Mouse (Mus musculus): Measurements from ENCODE around the gene Slamf1. TPM values are rescaled to one million over a fixed set of nuclear protein-coding genes. Genes with fewer than 3 reads are reported as not detected.
"Not testable (repeated sequence)": the region's sequence is repeated elsewhere in the genome, so short reads cannot be mapped to it uniquely, and the experiment has no call there.

The Slamf1 gene
- total RNA-seq, 2 experiments from 2014 or later, result not detected

- DNase-seq, result not testable (repeated sequence)
Measured at GRCm38 (mm10) chr1:171811048-171811447, 44.1 kb downstream of the Slamf1 start.

DNA sequence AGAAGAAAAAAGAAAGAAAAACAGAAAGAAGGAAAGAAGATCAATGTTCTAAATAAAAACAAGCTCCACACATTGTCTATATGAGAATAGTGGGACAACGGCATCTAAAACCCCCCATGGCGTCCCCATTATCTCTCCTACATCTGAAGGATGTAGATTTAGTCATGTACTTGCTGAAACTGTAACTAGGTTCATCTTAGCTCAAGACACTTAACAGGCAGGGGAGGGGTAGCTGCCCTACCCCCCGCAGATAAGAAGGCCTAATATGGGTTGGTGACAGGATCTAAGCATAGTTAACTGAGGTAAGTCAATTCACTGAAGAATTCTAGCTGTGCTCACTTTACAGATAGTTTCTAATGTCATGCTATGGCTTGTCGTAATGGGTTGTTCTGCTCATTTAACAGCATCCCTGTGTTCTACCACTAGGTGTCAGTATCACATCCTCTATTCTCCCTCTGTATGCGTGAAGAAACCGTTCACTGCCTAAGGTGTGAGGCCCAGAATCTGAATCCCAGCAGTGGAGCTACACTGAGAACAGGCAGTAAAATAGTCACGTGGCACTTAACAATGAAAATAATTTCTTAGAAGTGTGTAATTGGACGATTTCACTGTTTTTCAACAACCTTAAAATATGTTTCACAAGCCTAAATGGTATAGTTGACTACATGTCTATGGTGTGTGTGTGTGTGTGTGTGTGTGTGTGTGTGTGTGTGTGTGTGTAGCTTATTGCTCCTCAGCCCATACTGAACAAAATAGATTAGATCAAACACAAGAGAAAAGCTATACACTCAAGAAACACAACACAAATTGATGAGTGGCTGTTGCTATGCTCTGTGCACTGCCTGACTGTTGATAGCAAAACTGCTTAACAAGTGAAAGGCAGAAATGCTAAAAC is 48.9 kb downstream of the Slamf1 start:
- DNase-seq, result no peak

- no peak for DNase-seq
Measured at GRCm38 (mm10) chr1:171816991-171817390, 50.1 kb downstream of the Slamf1 start.

- DNase-seq, result no peak
Measured at GRCm38 (mm10) chr1:171821331-171821730, 54.4 kb downstream of the Slamf1 start.

DNA sequence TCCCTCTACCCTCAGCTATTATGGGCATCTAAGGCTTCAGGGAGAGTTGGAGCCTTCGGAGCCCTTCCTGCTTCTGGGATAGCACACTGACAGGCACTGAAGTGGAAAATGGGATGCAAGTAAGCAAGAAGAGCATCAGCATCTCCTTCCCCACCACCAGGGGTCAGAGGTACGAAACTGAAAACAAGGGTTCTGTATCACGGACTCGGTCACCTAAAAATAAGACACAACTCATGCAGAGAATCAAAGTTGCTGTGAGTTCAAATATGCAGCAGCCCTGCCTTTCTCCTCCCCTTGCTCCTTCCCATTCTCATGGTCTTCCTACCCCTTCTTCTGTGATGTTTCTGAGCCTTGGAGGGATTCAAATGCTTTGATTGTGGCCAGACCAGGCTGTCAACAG is 58.5 kb downstream of the Slamf1 start:
- DNase-seq, result no peak

- DNase-seq, result no peak
Measured at GRCm38 (mm10) chr1:171826164-171826563, 59.2 kb downstream of the Slamf1 start.

- DNase-seq, result no peak
Measured at GRCm38 (mm10) chr1:171827674-171828073, 60.7 kb downstream of the Slamf1 start.

DNA sequence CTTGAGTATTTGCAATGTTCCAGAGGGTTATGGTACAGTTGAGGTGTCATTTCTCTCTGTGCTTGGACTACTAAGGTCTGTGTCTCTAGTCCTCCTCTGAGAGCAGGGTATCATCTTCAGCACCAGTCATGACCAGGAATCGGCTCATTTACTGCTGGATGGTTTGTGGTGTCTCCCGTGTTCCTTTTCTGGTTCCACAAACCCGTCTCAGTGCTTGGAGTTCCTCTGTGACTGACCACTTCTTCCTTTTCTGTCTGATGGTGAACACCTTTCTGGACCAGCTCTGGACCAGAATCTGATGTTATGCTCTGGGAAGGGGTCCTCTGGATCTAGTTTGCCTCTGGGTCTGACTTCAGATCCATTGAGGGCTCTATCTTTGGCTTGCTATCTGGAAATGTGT is 72.6 kb downstream of the Slamf1 start, which contains the start of gene Cd84:
Gene Cd84 (plus strand): TSS at position 210 of the 400 bp plus-strand sequence.
- no peak for DNase-seq

GRCm38 (mm10) chr1:171840450-171841023 is 73.6 kb downstream of the Slamf1 start:
- DNase-seq, result no peak

DNA sequence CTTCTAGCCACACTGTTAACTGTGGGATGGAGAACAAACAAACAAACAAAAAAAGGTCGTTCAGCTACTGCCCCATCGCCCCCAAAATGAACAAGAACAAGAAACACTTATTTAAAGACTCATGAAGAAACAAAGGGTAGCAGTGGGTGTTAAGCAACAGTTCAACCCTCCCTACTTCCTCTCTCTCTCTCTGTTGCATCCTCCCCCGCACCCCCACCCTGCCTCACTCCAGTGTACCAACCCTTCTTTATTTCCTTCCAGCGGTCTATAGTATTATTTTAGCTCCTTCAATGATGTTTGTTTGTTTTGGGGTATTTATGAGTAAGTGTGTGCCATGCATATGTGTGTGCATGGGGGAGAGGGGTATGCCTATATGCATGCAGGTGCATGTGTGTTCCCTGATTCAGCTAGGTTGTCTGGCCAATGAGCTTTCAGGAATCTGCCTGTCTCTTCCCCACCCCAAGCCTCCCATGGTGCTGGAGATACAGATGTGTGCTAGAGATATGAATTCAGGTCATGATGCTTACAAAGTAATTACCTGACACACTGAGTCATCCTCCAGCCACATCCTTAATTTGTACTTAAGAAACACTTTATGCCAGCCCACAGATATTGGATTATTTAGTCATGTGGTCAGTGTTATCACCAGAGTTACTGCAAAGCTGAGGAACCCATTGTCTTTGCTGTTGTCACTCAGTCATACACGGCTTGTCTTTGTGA is 78.3 kb downstream of the Slamf1 start:
- DNase-seq, result peak; percentile 13

- no peak for DNase-seq
Measured at GRCm38 (mm10) chr1:171848201-171848600, 81.3 kb downstream of the Slamf1 start.

DNA sequence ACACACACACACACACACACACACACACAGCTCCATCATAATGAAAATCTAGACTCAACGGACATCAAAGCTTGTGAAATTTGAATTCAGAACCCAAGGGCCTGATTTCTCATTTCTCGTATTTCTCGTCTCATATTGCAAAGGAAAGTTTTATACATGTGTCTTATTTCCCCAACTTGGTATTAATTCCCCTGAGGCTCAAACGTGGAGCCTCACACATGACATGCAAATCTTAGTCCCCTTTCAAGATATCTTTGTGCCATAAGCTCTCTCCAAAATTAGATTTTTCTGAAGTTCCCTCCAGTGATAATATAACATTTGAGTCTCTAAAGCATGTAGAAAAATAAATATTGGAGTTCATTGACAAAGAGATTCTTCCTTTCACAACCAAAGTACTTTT is 81.8 kb downstream of the Slamf1 start:
- DNase-seq, result no peak

- DNase-seq, result no peak
Measured at GRCm38 (mm10) chr1:171849454-171849853, 82.5 kb downstream of the Slamf1 start.

Other genes with a start within 250 kb of the Slamf1 start
- not detected for gene Itln1, start 231.8 kb upstream of the Slamf1 start, total RNA-seq (2021)
- not detected for gene Cd244a, start 207.9 kb upstream of the Slamf1 start, total RNA-seq (2021)
- under 1 TPM; 0.10 to 0.27 TPM for gene Ly9, start 159.7 kb upstream of the Slamf1 start, total RNA-seq (2021)
- gene Slamf7, start 114.1 kb upstream of the Slamf1 start, total RNA-seq (2021), result not detected
- gene Cd48, start 85.1 kb upstream of the Slamf1 start, total RNA-seq (2021), result under 1 TPM; 0.54 to 0.82 TPM
- gene Cd84, start 72.6 kb downstream of the Slamf1 start, total RNA-seq (2021), result under 1 TPM; 0.64 to 0.96 TPM
- not detected for gene Gm10521, start 128.5 kb downstream of the Slamf1 start, total RNA-seq (2021)
- not detected for gene Slamf6, start 150.4 kb downstream of the Slamf1 start, total RNA-seq (2021)